Mouse (Mus musculus) cerebral cortex, adult 2 months (tissue): ENCODE data around the gene Tnfsf8.

ENCODE experiments used
- WGBS: fragments of 180-500 bp; shearing (Covaris S2); methylation state at CpG from one replicate; pipeline ENCODE4 v1.1.7; 2018; 5-methylcytosine and 5-hydroxymethylcytosine counted together

The Tnfsf8 gene

DNA sequence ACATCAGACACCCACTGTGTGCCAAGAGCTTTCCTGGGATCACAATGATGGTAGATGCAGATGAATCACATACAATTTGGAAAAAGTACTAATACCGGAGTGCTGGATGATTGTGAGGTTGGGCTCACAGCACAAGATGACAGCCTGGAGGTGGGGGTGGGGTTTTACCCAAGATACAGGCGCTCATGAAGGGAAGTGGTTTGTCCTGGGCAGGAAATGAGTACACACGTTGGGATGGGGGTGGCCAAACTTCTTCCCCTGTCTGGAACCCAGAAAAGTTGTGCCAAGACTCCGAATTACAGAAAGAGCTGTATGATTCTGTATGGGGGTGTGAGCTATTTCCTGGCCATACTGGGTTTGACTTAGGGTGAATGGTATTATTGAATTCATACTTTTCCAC, 38.0 kb downstream of the Tnfsf8 start:
- WGBS: 72% methylated on average over 4 of the region's 4 CpGs

DNA sequence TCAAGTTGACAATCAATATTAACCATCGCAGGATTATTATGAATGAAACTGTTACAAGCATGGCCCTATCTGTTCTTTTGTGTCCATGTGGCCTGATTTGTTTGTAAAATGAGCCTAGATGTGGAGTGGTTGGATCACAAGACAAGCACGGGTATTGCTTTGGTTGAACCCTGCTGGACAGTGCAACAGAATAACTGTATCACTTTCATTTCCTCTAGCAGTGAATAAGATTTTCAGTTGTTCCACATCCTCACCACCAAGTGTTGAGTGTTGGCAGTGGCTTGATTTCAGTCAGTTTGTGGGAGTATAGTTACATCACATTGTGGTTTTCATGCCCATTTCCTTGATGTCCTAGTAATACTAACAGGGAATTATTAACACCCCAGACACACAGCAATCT, 45.5 kb downstream of the Tnfsf8 start:
- 90% methylated on average over 2 of the region's 2 CpGs for WGBS

DNA sequence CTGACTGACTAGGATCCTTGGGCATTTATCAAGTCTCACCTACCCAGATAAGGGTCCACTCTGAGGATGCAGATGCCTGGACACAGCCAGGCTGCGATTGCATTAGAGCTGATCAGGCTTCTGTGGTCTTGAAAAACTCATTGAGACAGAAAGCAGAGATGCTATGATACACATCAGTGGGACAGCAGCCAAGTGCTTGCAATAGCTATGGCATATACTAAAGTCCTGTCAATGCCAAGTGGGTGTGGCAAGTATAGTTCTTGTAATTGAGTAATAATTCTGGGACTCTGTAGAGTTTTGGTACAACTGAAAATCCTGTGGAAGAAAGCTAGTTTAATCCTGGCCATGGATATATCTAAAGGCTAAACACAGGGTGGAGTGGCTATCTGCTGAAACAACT, 63.1 kb downstream of the Tnfsf8 start:
- 89% methylated on average over 1 of the region's 1 CpGs for WGBS

DNA sequence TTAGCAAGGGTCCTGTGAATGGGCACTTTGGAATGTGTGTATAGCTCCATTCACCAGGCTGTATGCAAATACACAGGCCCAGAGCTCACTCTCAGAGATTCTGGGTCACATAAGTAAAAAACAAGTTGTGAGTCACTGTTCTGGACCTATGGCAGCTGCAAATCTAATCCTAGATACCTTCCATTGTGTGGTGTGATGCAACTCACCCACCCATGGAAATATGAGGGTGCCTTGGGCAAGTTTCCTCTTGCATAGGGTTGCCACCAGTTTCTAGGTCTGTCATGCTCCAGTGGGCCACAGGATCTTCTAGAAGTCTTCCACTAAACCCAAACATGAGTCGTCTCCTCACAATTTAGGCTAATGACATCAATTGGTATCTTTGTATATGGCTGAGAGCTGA, 64.6 kb downstream of the Tnfsf8 start:
- 97% methylated on average over 1 of the region's 1 CpGs for WGBS

DNA sequence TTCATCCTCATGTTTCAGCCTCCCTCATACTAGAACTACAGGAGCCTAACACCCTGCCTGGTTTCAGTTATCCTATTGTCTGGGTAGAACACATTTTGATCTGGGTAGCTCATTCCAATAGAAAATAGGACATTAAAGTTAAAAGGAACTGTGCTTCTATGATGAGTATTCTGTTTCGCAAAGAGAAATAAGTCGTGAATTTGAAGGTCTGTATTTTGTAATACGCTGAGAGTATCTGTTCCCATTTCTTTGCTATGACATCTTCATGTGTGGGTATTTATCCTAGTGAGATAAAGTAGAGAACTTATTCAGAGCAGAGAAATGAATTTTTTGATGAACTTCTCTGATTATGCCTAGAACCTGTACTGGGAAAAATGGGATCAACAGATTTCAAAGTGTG, 68.8 kb downstream of the Tnfsf8 start:
- WGBS: 92% methylated on average over 3 of the region's 3 CpGs

DNA sequence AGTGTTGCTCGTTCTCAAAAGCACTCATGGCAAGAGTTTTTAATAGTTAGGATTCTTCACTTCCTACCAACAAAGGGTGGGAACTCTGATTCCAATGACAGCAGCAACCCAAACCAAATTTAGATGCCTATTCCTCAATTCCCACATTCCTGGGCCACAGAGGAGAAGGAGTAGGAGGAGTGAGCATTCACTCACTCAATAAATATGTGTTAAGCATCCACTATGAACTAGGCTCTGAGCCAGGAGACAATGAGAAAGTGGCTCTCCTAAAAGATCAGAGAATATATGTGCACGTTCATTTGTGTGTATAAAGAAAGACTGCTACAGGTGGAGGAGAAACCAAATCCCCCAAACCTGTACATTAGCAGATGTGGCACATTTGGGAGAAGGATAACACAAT, 75.7 kb downstream of the Tnfsf8 start:
- 57% methylated on average over 2 of the region's 2 CpGs for WGBS

DNA sequence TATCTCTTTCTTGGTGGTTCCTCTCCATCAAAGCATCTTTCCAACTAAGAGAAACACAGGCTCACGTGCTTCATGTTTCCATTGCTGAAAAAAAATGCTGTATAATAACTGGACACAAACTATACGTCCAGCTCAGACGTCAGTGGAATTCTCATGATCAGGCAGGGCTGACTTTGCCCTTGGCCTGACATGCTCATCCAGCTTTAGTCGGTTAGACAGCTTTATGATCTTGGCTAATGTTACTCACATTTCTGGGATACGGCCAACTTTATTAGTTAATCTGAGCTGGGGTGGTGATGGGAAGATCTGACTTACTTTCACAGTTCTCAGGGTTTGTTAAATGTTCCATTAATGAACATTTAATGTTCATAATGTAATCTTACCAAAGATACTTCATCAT, 77.3 kb downstream of the Tnfsf8 start:
- WGBS: 93% methylated on average over 5 of the region's 5 CpGs

DNA sequence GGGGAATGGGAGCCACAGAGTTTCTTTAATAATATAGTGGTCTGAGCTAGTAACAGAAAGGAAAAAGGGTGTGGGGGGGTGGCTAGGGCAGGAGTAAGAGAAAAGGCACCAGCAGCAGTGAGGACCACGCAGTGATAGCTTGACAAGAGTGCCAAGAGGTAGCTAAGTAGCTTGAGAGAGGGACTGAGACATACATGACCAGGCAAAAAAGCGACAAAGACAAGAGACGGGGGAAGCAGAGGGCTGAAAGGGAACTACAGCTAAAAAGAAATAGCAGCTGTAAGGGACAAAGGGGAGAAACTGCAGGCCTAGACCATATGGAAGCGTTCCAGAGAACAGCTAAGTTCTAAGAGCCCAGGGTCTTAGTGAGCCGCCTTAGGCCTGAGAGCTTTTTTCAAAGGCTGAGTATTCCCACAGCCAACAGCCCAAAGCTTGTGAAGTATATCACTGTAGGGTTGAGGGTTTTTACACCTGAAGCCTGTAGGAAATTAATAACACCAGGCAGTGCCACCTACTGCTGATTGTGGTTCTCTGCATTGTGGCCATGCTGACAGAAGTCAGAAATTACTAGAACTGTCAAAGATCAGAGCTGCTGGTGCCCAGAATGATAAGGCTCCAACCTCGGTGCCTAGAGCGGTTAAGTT, 78.1 kb downstream of the Tnfsf8 start:
- 76% methylated on average over 7 of the region's 7 CpGs for WGBS
